Mouse (Mus musculus) B cell, adult 2 months (primary cell): Measurements from ENCODE around the gene Megf11.

Source experiments
- DNase-seq, 2 experiments: peaks; one replicate each; pipeline ENCODE4 v3.0.0; 2022

The Megf11 gene

GRCm38 (mm10) chr9:64528595-64528994 lies 143.2 kb downstream of the Megf11 start:
- DNase-seq = no peak

DNA sequence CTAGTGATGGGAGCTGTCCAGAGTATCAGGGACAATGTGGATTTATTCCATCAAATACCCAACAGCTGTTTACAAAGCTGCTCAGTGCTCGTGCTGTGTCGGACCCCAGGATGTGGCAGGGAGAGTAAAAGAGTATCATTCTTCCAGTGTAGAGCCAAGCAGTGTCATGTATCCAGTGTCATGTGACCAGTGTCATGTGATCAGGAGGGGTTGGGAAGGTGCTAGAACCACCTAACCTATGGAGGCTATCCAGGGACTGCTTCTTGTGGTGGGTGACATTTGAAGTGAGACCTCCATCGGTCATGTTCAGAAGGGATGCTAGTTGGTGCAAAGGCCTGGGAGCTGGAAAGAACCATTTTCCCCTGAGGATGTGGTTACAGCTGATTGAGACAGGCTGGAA lies 146.5 kb downstream of the Megf11 start:
- no peak for DNase-seq

DNA sequence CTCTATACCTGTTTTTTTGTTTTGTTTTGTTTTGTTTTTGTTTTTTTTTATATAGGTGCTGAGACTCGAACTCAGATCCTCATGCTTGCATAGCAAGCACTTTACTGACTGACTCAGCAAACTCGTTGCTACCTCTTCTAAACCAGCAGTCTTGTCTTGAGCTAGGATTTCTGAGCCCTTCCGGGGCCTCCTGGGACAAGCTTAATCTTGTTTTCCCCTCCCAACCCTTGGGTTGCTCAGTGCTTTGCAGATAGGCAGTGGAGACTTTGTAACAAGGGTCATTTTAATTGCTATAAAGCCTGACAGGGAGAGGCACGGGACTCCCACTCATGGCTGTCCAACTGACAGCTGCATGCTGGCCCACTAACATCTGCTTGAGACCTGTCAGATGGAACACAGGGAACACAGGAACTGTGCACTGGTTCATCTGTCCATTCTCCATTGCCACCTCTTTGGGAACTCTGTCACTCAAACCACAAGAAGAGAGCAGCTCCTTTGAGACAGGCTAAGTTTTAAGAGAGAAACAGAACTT lies 147.4 kb downstream of the Megf11 start:
- no peak for DNase-seq

DNA sequence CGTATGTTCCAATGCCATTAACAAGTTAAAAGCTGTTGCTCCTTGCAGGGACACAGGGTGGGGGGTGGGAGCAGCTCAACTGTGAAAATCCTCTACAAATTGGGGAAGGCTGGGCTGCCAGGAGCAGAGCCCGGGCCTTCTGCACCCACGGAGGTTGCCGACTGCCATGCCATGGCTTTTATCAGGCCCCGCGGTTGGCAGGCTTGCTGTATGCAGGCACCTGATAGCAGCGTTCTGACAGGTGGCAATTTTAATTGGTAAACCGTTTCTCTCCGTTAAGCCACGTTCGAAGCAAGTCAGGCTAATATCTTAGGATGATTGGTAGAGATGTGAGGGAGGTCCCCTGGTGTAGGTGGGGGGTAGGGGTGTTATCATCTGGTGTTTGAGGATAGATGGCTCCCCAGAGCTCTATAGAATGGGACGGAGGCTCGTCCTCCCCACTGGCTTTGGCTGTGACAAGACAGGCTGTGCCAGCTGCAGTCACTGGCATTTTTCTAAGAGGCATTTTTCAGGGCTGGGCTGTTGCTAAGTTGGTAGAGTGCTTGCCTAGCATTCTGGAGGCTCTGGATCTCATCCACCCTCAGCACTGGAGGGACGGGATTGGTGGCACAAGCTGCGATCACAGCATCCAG lies 148.2 kb downstream of the Megf11 start:
- no peak for DNase-seq

- DNase-seq = no peak
Measured at GRCm38 (mm10) chr9:64534313-64534712, 148.9 kb downstream of the Megf11 start.

- no peak for DNase-seq
Measured at GRCm38 (mm10) chr9:64534856-64535539, 149.6 kb downstream of the Megf11 start.

- peak in 1 of 2 experiments; percentile 3 for DNase-seq
Measured at GRCm38 (mm10) chr9:64537821-64538220, 152.4 kb downstream of the Megf11 start.

DNA sequence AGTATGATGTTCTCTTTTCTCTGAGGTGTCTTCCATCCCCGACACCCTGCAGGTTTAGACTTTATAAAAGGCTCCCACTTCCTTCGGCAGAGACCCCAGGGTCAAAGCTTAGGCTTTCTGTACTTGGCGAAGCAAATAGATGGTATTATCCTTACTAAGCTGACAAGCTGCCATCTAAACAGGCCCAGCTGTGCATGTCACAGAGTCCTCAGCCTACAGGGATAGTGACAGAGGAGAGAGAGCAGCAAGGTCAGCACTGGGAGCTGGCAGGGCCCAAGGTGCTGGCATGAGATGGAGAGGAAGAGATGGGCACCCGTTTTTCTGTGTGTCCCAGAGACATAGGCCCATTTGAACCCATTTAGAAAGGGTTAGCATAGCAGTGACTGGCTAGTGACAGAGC lies 156.8 kb downstream of the Megf11 start:
- no peak for DNase-seq

DNA sequence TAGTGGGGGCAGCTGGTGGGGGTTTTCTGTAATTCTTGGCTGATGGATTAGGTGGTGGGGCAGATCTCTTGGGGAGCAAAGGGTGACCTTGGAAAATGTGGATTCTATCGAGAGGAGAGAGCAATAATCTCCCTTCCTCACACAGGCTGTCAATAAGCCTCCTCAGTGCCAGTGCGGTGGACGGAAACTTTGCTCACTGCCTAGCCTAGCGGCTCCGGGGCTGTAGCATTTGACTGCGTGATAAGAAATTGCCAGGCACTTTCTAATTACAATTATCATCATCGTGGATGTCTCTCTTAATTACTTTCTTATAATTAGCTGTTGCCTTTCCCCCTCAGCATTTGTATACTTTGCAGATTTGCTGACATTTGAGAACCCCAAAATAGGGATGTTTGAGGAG lies 157.7 kb downstream of the Megf11 start:
- no peak for DNase-seq

- DNase-seq = no peak
Measured at GRCm38 (mm10) chr9:64546344-64546991, 161.0 kb downstream of the Megf11 start.

GRCm38 (mm10) chr9:64548332-64548731 lies 162.9 kb downstream of the Megf11 start:
- DNase-seq = no peak

DNA sequence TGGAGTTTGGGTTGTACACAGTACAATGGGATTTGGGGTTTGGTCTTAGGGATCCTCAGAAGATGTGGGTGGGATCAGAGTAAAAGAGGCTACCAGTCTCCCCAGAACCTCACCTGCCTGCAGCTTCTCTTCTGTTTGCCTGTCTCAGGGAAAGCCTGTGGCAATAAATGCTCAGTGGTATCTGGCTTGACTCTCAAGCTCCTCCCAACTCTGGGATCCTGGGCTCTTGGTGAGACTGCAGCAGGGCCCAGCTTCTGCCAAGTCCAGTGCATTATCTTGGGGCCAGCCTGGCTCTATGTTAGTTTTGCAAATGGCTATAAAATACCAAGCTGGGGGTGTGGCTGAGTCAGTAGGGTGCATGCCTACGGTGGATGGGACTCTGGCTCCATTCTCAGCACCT lies 165.9 kb downstream of the Megf11 start:
- DNase-seq = no peak

GRCm38 (mm10) chr9:64552046-64552445 lies 166.6 kb downstream of the Megf11 start:
- no peak for DNase-seq

- no peak for DNase-seq
Measured at GRCm38 (mm10) chr9:64553441-64553840, 168.0 kb downstream of the Megf11 start.

DNA sequence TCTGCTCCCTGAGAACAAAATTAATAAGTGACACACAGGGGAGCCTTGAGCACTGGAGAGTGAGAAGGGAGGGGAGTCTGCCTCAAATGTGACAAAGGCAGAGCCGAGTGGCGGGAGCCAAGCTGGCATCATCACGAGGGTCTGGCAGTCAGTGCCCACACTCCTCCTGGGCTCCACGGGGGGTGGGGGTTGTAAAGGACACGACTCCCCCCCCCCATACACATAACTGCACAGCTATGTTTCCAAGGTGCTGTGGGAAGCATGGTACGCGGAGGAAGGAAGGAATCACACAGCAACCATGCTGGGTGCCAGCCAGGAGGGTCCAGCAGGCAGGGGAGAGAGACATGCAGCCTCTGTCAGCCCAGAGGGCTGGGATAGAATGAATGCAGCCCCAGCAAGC lies 170.2 kb downstream of the Megf11 start:
- no peak for DNase-seq

DNA sequence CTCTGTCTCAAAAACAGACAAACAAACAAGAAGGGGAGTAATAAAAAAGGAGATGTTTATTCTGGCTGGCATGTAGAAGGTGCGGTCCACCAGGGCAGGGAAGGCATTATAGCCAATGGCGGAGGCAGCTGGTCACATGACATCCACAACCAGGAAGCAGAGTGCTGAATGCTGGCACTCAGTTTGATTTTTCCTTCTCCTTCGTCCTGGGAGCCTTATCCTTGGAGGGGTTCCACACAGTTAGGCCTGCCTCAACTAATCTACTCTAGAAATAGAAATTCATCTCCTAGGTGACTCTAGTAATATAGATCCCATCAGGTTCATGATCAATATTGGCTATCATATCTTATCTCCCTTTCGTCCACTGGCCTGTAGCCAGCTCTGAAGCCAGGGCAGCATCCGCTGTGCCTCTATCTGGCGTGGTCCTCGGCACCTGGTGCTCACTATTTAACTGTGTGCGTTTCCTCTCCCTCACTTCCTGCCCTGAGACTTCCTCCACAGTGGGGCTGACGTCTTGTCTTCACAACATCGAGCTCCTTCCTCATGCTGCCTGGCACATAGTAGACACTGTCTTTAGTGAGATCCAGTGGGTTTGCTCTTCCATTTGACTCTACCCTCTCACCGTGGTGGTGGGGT lies 171.8 kb downstream of the Megf11 start:
- no peak for DNase-seq

GRCm38 (mm10) chr9:64557846-64558530 lies 172.6 kb downstream of the Megf11 start:
- DNase-seq = no peak

GRCm38 (mm10) chr9:64564315-64564767 lies 178.9 kb downstream of the Megf11 start:
- no peak for DNase-seq

DNA sequence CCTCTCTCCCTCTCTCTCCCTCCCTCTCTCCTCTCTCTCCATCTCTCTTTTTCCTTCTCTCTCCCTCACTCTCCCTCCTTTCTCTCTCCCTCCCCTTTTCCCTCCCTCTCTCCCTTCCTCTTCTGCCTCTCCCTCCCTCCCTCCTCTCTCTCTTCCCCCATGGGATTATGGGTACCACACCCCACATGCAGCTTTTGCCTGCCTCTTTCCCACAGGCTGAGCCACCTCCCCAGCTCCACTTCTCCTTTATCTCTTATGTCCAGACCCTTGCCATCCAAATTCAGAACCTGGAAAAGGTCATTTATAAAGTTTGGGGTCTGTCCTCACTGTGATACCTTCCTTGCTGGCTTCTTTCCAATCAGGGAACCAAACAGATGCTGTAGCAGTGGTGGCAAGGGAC lies 180.5 kb downstream of the Megf11 start:
- DNase-seq = no peak

DNA sequence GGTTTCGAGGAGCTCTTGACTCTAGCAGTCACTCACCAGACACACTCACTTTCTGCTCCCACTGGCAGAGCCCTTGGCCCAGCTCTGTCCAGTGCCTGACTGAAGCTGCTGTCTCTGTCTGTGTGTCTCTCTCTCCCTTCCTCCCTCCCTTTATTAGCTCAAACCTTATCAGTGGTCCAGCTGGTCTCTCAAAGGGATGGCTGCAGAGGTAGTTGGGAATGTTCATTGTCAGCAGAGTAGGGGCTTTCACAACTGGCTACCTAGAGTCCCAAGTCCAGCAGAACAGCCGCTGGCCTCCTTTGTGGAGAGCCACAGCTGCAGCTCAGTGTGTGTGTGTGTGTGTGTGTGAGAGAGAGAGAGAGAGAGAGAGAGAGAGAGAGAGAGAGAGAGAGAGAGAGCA lies 180.9 kb downstream of the Megf11 start:
- DNase-seq = no peak

- no peak for DNase-seq
Measured at GRCm38 (mm10) chr9:64567482-64567881, 182.1 kb downstream of the Megf11 start.

DNA sequence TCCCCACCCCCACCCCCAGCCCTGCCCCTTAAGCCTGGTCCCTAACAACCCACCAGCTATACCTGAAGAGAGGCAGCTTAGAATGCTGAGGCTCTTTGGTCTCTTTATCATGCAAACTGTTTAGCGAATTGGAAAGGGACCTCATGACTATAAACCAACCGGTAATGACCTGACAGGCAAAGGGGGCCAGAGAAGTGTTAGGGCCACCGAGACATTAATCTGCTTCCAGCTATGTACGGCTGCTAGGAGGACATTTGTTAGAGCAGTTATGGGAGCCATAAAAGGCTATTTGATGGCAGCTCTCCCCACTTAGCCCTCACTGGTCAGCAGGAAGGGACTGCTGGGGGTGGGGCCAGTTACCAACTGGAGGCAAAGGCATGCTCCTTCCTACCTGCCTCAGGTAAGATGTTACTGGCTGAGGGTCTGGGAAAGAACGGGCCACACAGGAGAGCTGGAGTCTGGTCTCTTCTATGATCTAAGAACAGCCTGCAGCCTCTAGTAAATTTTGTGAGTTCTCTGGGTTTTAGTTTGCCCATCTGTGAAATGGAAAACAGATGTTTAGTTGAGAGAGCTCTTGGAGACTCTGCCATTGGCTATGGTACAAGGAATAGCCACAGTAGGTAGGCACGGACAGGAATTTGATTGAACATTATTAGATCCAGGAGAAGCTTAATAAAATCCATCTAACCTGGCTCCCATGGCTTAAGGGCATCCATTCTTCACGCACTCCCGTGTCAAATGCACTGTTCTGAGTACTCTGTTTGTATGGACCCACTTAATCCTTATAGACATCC lies 183.2 kb downstream of the Megf11 start:
- no peak for DNase-seq
